Mouse (Mus musculus) lung, embryonic 14.5 days (tissue): ENCODE measurements at regions not wholly inside any gene's neighbourhood (a gene's known extent, or its start where the extent isn't known, plus 50 kb on each side); places are given as distances from the start of the nearest gene placed in this dataset.
"Not testable (repeated sequence)": the region's sequence is repeated elsewhere in the genome, so short reads cannot be mapped to it uniquely, and the experiment has no call there.

Source experiments
- ATAC-seq: fragments of 200-750 bp; cut with Nextera tagmentation; 2 replicates; pipeline ENCODE4 v1.8.0; 2017; ENCODE audit warnings: mild to moderate bottlenecking, moderate TSS enrichment, moderate library complexity; ENCODE audit not compliant: insufficient read depth
- DNase-seq: peaks from one replicate; pipeline ENCODE4 v3.0.0-alpha.2; 2015
- H3K27ac ChIP-seq: fragments of 300-500 bp; sonication (generic); 2 replicates; pipeline ENCODE4 v1.5.1; 2014; ENCODE audit warnings: low read depth, mild to moderate bottlenecking, moderate library complexity
- H3K27me3 ChIP-seq: fragments of 300-500 bp; sonication (generic); 2 replicates; pipeline ENCODE4 v1.6.1; 2014; ENCODE audit warnings: low read length, control low read depth; ENCODE audit not compliant: insufficient read depth
- H3K36me3 ChIP-seq: fragments of 300-500 bp; sonication (generic); 2 replicates; pipeline ENCODE4 v1.6.1; 2014; ENCODE audit warnings: control low read depth; ENCODE audit not compliant: insufficient read depth
- H3K4me1 ChIP-seq: fragments of 300-500 bp; sonication (generic); 2 replicates; pipeline ENCODE4 v1.6.1; 2014; ENCODE audit warnings: antibody characterized with exemption, control low read depth; ENCODE audit not compliant: insufficient read depth
- H3K4me2 ChIP-seq: fragments of 300-500 bp; sonication (generic); 2 replicates; pipeline ENCODE4 v1.6.1; 2014; ENCODE audit warnings: mild to moderate bottlenecking
- H3K4me3 ChIP-seq: fragments of 300-500 bp; sonication (generic); 2 replicates; pipeline ENCODE4 v1.5.1; 2014; ENCODE audit warnings: low read depth, low read length
- H3K9ac ChIP-seq: fragments of 300-500 bp; sonication (generic); 2 replicates; pipeline ENCODE4 v1.6.1; 2014
- H3K9me3 ChIP-seq: fragments of 300-500 bp; sonication (generic); 2 replicates; pipeline ENCODE4 v1.6.1; 2016; ENCODE audit warnings: low read depth, low read length, control low read depth
- CTCF ChIP-seq: IDR thresholded peaks from 2 replicates; pipeline ENCODE4 v1.5.1; 2016; ENCODE audit warnings: antibody characterized with exemption, low read depth
- WGBS: fragments of 180-500 bp; shearing (Covaris S2); extraction: QIAGEN DNeasy Blood & Tissue Kit; methylation state at CpG from one replicate; pipeline ENCODE4 v1.1.7; 2014; 5-methylcytosine and 5-hydroxymethylcytosine counted together

GRCm38 (mm10) chr14:87266309-87266708 is 125.3 kb upstream of the Diaph3 start:
- Histone ChIP-seq H3K4me3 (no peak overlapping the region), H3K36me3 (no peaks in the 10 kb centered on the region), H3K9ac (no peak overlapping the region), H3K4me1 (no peaks in the 10 kb centered on the region), H3K27ac (no peak overlapping the region), H3K27me3 (no peaks in the 10 kb centered on the region), H3K4me2 (peak overlapping the region; percentile 20; the same call in 1 of the 2 replicates), H3K9me3 (no peaks in the 10 kb centered on the region)
- WGBS = 14% methylated on average over 6 of the region's 6 CpGs
- TF ChIP-seq CTCF = no peak
- DNase-seq (peak; percentile 29), ATAC-seq (no peak)

GRCm38 (mm10) chr14:87289266-87289665 is 127.2 kb upstream of the Tdrd3 start:
- not testable (repeated sequence) for H3K9ac ChIP-seq, H3K4me3 ChIP-seq, H3K4me1 ChIP-seq, H3K36me3 ChIP-seq, H3K27me3 ChIP-seq, H3K9me3 ChIP-seq, H3K4me2 ChIP-seq, DNase-seq
- peak overlapping the region; percentile 18; the same call in 1 of the 2 replicates for H3K27ac ChIP-seq
- 85% methylated on average over 8 of the region's 8 CpGs for whole genome bisulfite sequencing
- peak; percentile 73; the same call in 1 of the 2 replicates for ATAC-seq

GRCm38 (mm10) chr14:87289708-87290243 is 126.7 kb upstream of the Tdrd3 start:
- 43% methylated on average over 4 of the region's 4 CpGs for WGBS
- Histone ChIP-seq H3K4me1 (no peaks in the 10 kb centered on the region), H3K4me3 (no peak overlapping the region), H3K4me2 (no peak overlapping the region), H3K9me3 (no peaks in the 10 kb centered on the region), H3K27me3 (no peaks in the 10 kb centered on the region), H3K36me3 (no peaks in the 10 kb centered on the region), H3K9ac (no peak overlapping the region), H3K27ac (peak overlapping the region; percentile 18; the same call in 1 of the 2 replicates)
- ATAC-seq = peak; percentile 81
- peak; percentile 56 for DNase-seq
- no peak for TF ChIP-seq CTCF

- Histone ChIP-seq H3K4me2 (no peak overlapping the region), H3K9ac (no peak overlapping the region), H3K9me3 (no peaks in the 10 kb centered on the region), H3K27me3 (no peaks in the 10 kb centered on the region), H3K36me3 (no peaks in the 10 kb centered on the region), H3K27ac (no peak overlapping the region), H3K4me3 (no peak overlapping the region), H3K4me1 (no peaks in the 10 kb centered on the region)
- no peak for TF ChIP-seq CTCF
- 81% methylated on average over 3 of the region's 3 CpGs for WGBS
- no peak for DNase-seq
- ATAC-seq = no peak
Observed at GRCm38 (mm10) chr14:87295206-87295605, 121.2 kb upstream of the Tdrd3 start.

GRCm38 (mm10) chr14:87297160-87297559 is 119.3 kb upstream of the Tdrd3 start:
- no peak for ATAC-seq
- no peaks in the 10 kb centered on the region for H3K27me3 ChIP-seq
- H3K4me2 ChIP-seq = no peak overlapping the region
- WGBS = 28% methylated on average over 5 of the region's 5 CpGs
- TF ChIP-seq CTCF = no peak
- no peak overlapping the region for H3K27ac ChIP-seq
- no peak overlapping the region for H3K9ac ChIP-seq
- H3K9me3 ChIP-seq = no peaks in the 10 kb centered on the region
- no peak for DNase-seq
- no peak overlapping the region for H3K4me3 ChIP-seq
- no peaks in the 10 kb centered on the region for H3K36me3 ChIP-seq
- H3K4me1 ChIP-seq = no peaks in the 10 kb centered on the region

GRCm38 (mm10) chr14:87300838-87301237 is 115.6 kb upstream of the Tdrd3 start:
- ATAC-seq (no peak), DNase-seq (no peak)
- Histone ChIP-seq H3K4me2 (no peak overlapping the region), H3K4me3 (no peak overlapping the region), H3K4me1 (no peaks in the 10 kb centered on the region), H3K36me3 (no peaks in the 10 kb centered on the region), H3K9ac (no peak overlapping the region), H3K9me3 (no peaks in the 10 kb centered on the region), H3K27ac (no peak overlapping the region), H3K27me3 (no peaks in the 10 kb centered on the region)
- 64% methylated on average over 4 of the region's 4 CpGs for WGBS
- no peak for TF ChIP-seq CTCF

GRCm38 (mm10) chr14:87301564-87301963 is 114.9 kb upstream of the Tdrd3 start:
- no peak overlapping the region for H3K4me2 ChIP-seq
- DNase-seq (no peak), ATAC-seq (no peak)
- H3K27me3 ChIP-seq = no peaks in the 10 kb centered on the region
- H3K9me3 ChIP-seq = no peaks in the 10 kb centered on the region
- H3K27ac ChIP-seq = no peak overlapping the region
- no peaks in the 10 kb centered on the region for H3K4me1 ChIP-seq
- no peak overlapping the region for H3K9ac ChIP-seq
- 0 out of 2 replicates have a peak, but pooled peaks have one; percentile 13 for TF ChIP-seq CTCF
- WGBS = 78% methylated on average over 5 of the region's 5 CpGs
- no peaks in the 10 kb centered on the region for H3K36me3 ChIP-seq
- H3K4me3 ChIP-seq = no peak overlapping the region

- no peaks in the 10 kb centered on the region for H3K27me3 ChIP-seq
- no peaks in the 10 kb centered on the region for H3K4me1 ChIP-seq
- no peaks in the 10 kb centered on the region for H3K36me3 ChIP-seq
- ATAC-seq (no peak), DNase-seq (no peak)
- no peak overlapping the region for H3K4me2 ChIP-seq
- no peak for TF ChIP-seq CTCF
- no peaks in the 10 kb centered on the region for H3K9me3 ChIP-seq
- H3K27ac ChIP-seq = no peak overlapping the region
- H3K4me3 ChIP-seq = no peak overlapping the region
- H3K9ac ChIP-seq = no peak overlapping the region
- 88% methylated on average over 2 of the region's 2 CpGs for WGBS
Observed at GRCm38 (mm10) chr14:87305481-87305880, 111.0 kb upstream of the Tdrd3 start.
